Mouse (Mus musculus) megakaryocyte progenitor cell, adult 5-6 weeks (primary cell): Measurements from ENCODE around the gene Slc27a1. TPM values are rescaled to one million over a fixed set of nuclear protein-coding genes. Genes with fewer than 3 reads are reported as not detected.

ENCODE experiments used
- ATAC-seq: replicated peaks from 2 replicates; pipeline ENCODE4 v1.8.0; 2016; ENCODE audit warnings: mild to moderate bottlenecking, moderate TSS enrichment, inconsistent platforms; ENCODE audit not compliant: poor library complexity
- total RNA-seq, 2 experiments: library from RNA; stranded (forward) in 1 of 2; stranded (reverse) in 1 of 2; fragments of 157-497, 149-512 nt in 1 of 2; fragments of 200-1000 nt in 1 of 2; gene quantifications; 2 replicates each; pipeline versions ENCODE4 v1.2.3 to v1.2.4; 2015 to 2017

Slc27a1 gene
- total RNA-seq, 2 experiments from 2014 or later = 3.6 to 3.8 TPM

- no peak for ATAC-seq
These were observed 10.8 kb downstream of the Slc27a1 start for GRCm38 (mm10) chr8:71579476-71579875.

- ATAC-seq = no peak
These were observed 11.5 kb downstream of the Slc27a1 start for GRCm38 (mm10) chr8:71580201-71580600.

GRCm38 (mm10) chr8:71586891-71587290, 18.2 kb downstream of the Slc27a1 start:
- ATAC-seq = peak; percentile 45

GRCm38 (mm10) chr8:71588762-71589161, 20.1 kb downstream of the Slc27a1 start:
- ATAC-seq = no peak

- 0 out of 2 replicates have a peak, but pooled peaks have one; percentile 0 for ATAC-seq
These were observed 22.3 kb downstream of the Slc27a1 start for GRCm38 (mm10) chr8:71591017-71591416.

- ATAC-seq = peak; percentile 66
These were observed 23.0 kb downstream of the Slc27a1 start, which contains the start of gene Pgls for GRCm38 (mm10) chr8:71591471-71592373. Pgls (plus strand) TSS chr8:71592176.

GRCm38 (mm10) chr8:71592374-71593170, 23.9 kb downstream of the Slc27a1 start:
- ATAC-seq = peak; percentile 15

- ATAC-seq = no peak
These were observed 25.1 kb downstream of the Slc27a1 start for GRCm38 (mm10) chr8:71593556-71594323.

- no peak for ATAC-seq
These were observed 25.6 kb downstream of the Slc27a1 start for GRCm38 (mm10) chr8:71594324-71594722.

- ATAC-seq = peak; percentile 72
These were observed 27.2 kb downstream of the Slc27a1 start for GRCm38 (mm10) chr8:71595862-71596261.

GRCm38 (mm10) chr8:71596384-71596783, 27.7 kb downstream of the Slc27a1 start:
- ATAC-seq = no peak

- ATAC-seq = 0 out of 2 replicates have a peak, but pooled peaks have one; percentile 5
These were observed 28.1 kb downstream of the Slc27a1 start for GRCm38 (mm10) chr8:71596798-71597197.

- ATAC-seq = no peak
These were observed 28.8 kb downstream of the Slc27a1 start, which contains the start of gene Fam129c for GRCm38 (mm10) chr8:71597451-71597850. Fam129c (plus strand) TSS chr8:71597648.

GRCm38 (mm10) chr8:71598375-71598774, 29.7 kb downstream of the Slc27a1 start:
- no peak for ATAC-seq

GRCm38 (mm10) chr8:71598841-71599240, 30.2 kb downstream of the Slc27a1 start:
- no peak for ATAC-seq

GRCm38 (mm10) chr8:71601939-71602665, 33.4 kb downstream of the Slc27a1 start:
- ATAC-seq = peak; percentile 40

GRCm38 (mm10) chr8:71602666-71603334, 34.1 kb downstream of the Slc27a1 start:
- peak; percentile 49 for ATAC-seq

- ATAC-seq = no peak
These were observed 35.3 kb downstream of the Slc27a1 start for GRCm38 (mm10) chr8:71604021-71604420.
